Mouse (Mus musculus): ENCODE measurements around the gene Auts2.

The Auts2 gene

GRCm38 (mm10) chr5:131992681-131993211, 550.4 kb downstream of the Auts2 start:
- CTCF ChIA-PET: no interaction called here

GRCm38 (mm10) chr5:131992268-131992667, 550.9 kb downstream of the Auts2 start:
- CTCF ChIA-PET: no interaction called here

- CTCF ChIA-PET: no interaction called here
Observed at GRCm38 (mm10) chr5:131990532-131990931, 552.6 kb downstream of the Auts2 start.

GRCm38 (mm10) chr5:131981451-131981850, 561.7 kb downstream of the Auts2 start:
- CTCF ChIA-PET: no interaction called here

GRCm38 (mm10) chr5:131978939-131979338, 564.2 kb downstream of the Auts2 start:
- CTCF ChIA-PET: no interaction called here

GRCm38 (mm10) chr5:131977497-131977896, 565.6 kb downstream of the Auts2 start:
- CTCF ChIA-PET: no interaction called here

GRCm38 (mm10) chr5:131971901-131972300, 571.2 kb downstream of the Auts2 start:
- CTCF ChIA-PET: no interaction called here

- CTCF ChIA-PET: no interaction called here
Observed at GRCm38 (mm10) chr5:131965499-131965898, 577.6 kb downstream of the Auts2 start.

- CTCF ChIA-PET: interaction anchor here (0.6 kb wide), 1 partner anchor 35 kb away, joined by 3 read pairs; no protein-coding TSS in a partner anchor
Observed at GRCm38 (mm10) chr5:131963565-131963964, 579.6 kb downstream of the Auts2 start.

- CTCF ChIA-PET: no interaction called here
Observed at GRCm38 (mm10) chr5:131961859-131962258, 581.3 kb downstream of the Auts2 start.

- CTCF ChIA-PET: no interaction called here
Observed at GRCm38 (mm10) chr5:131960432-131960831, 582.7 kb downstream of the Auts2 start.

- CTCF ChIA-PET: no interaction called here
Observed at GRCm38 (mm10) chr5:131956998-131957397, 586.1 kb downstream of the Auts2 start.

- CTCF ChIA-PET: no interaction called here
Observed at GRCm38 (mm10) chr5:131956090-131956489, 587.1 kb downstream of the Auts2 start.

- CTCF ChIA-PET: no interaction called here
Observed at GRCm38 (mm10) chr5:131955227-131956016, 587.7 kb downstream of the Auts2 start.

GRCm38 (mm10) chr5:131948571-131949151, 594.5 kb downstream of the Auts2 start:
- CTCF ChIA-PET: no interaction called here

GRCm38 (mm10) chr5:131946801-131947200, 596.3 kb downstream of the Auts2 start:
- CTCF ChIA-PET: no interaction called here

- CTCF ChIA-PET: no interaction called here
Observed at GRCm38 (mm10) chr5:131944761-131945160, 598.4 kb downstream of the Auts2 start.

GRCm38 (mm10) chr5:131928696-131929095, 614.4 kb downstream of the Auts2 start:
- CTCF ChIA-PET: no interaction called here

GRCm38 (mm10) chr5:131922759-131923158, 620.4 kb downstream of the Auts2 start:
- CTCF ChIA-PET: no interaction called here

GRCm38 (mm10) chr5:131922118-131922517, 621.0 kb downstream of the Auts2 start:
- CTCF ChIA-PET: no interaction called here

GRCm38 (mm10) chr5:131919983-131920777, 623.0 kb downstream of the Auts2 start:
- CTCF ChIA-PET: no interaction called here

- CTCF ChIA-PET: no interaction called here
Observed at GRCm38 (mm10) chr5:131916791-131917403, 626.2 kb downstream of the Auts2 start.
